Mouse (Mus musculus): ENCODE measurements around the gene Olfr164.

The Olfr164 gene

GRCm38 (mm10) chr16:19313964-19314363, at the start of gene Olfr164:
TSS of gene Olfr164 (minus strand) at chr16:19314064.
- no peak for DNase-seq (ENCODE audit: low read depth, low spot score)

DNA sequence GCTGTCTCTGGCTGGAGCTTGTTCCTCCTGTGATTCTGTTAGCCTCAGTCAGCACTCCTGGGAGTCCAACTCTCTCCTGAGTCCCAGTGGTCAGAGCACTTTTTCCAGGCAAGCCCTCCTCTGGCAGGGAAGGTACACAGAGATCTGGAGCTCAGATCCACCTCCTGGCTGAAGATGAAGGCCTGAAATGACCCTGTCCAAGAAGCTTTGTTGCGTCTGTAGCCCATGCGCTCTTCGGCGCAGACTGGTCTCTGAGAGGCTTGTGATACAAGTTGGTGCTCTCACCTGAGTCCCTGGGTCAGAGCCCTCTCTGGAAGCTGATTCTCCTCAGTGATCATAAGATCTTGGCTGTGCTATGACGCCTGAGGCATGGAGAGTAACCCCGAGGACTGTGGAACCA, 35.2 kb upstream of the Olfr164 start:
- DNase-seq (ENCODE audit: low read depth, low spot score): no peak

DNA sequence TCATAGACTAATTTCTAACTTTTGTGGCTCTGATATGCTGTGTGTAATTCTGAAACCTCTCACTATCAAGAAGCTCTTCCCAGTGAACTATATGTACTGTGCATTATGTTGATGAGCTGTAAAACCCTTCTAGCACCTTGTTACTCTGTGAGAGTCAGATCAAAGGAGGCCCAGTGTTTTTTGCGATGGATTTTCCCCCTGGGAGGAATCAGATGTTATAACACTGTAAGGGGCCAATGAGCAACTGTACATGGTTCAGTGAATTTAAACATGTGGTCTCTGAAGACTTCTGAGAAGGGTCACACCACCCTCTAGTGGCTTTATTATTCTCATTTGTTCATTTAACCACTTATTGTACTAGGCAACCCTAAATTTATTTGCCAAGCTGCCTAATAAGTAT, 50.6 kb downstream of the Olfr164 start:
- no peak for DNase-seq (ENCODE audit: low read depth, low spot score)

DNA sequence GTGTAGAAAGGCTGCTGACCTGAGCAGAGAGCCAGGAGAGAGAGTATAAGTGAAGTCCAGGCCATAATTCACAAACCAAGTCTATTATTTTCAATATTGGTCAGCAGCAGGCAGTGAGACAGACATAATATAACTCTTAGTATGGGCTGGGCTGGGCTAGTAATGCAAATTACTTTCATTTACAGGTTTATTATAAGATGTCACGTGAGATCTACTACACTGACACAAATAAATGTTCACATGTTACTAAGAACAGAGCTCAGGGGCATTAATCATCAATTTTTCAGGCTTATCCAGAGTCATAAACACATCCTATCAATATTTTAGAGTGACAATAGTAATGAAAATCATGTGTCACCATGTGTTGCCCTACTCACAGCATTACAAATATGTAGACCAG, 53.1 kb downstream of the Olfr164 start:
- DNase-seq (ENCODE audit: low read depth, low spot score): no peak

DNA sequence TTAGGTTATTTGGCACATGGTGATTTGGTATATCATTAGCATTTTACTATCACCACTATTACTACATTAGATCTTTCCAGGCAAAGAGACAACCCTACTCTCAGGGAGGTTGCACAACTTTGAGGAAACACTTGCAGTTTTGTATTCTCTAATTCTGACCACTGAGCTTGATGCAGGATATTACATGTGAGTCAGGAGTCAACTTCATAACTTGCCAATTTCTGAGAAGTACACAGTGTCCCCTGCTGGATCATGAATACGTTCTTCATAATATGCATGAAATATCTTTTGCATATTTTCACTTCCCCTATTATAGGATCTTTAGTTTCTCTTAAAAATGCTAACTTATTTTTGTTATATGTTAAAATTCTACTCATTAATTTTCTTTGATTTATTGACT, 68.0 kb downstream of the Olfr164 start:
- no peak for DNase-seq (ENCODE audit: low read depth, low spot score)

- DNase-seq (ENCODE audit: low read depth, low spot score): no peak
These were observed 72.3 kb downstream of the Olfr164 start for GRCm38 (mm10) chr16:19241539-19242025.

DNA sequence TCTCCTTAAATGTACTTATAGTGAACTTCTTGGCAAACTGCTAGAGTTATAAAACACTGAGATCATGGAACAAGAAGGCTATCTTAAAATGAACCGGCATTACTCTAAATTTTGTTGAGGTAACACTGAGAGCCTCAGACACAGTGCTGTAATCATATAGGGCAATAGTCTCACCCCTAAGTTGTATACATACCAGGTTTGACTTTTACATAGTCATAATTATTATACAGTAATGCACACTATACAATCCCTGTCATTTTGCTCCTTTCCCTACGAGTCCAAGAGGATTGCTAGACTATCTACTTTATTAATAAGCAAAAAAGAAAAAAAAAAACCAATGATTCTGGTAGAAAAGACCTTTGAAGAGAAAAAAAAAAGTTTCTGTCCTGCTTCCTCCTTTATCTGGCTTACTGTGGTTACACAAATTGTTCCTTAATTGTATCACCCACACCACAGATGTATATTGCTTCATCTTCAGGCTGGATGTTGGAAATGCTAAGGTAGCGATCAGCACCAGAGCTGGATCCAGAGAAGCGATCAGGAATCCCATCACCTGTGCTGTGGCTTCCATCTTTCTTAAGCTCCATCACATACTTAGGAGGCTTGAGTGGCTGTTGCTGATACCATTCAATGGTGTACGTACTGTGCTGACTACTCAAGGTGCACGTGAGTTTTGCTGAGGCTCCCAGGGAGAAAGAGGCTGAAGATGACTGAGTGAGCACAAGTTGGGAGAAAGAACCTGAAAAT, 72.9 kb downstream of the Olfr164 start:
- DNase-seq (ENCODE audit: low read depth, low spot score): no peak

- DNase-seq (ENCODE audit: low read depth, low spot score): no peak
These were observed 77.1 kb downstream of the Olfr164 start for GRCm38 (mm10) chr16:19236719-19237118.
